Comparison of ENCODE assay signal across 9 mouse cellular contexts in genomic region chr2:156305818-156306217, GRCm38 (mm10). TPM values are rescaled to one million over a fixed set of nuclear protein-coding genes. Genes with fewer than 3 reads are reported as not detected.
DNase-seq lines count a peak whose midpoint lies in the region; ATAC-seq and TF ChIP-seq lines count a peak whose summit lies in the region.
"Had no signal": no experiment of that assay in that cellular context is flagged by ENCODE, and none has a peak within 500 bp of the region (broad histone marks: within the 10 kb centered on the region; RNA-seq: fewer than 3 reads in every experiment).

No protein-coding gene starts in this region.

- H3K4me2 ChIP-seq in lung, embryonic 14.5 days = no peak overlapping the region
- H3K4me2 ChIP-seq: heart, embryonic 13.5 days; neural tube, embryonic 13.5 days had no signal

- H3K27me3 ChIP-seq in lung, embryonic 14.5 days (ENCODE audit: insufficient read depth, low read length) = no peaks in the 10 kb centered on the region
- H3K27me3 ChIP-seq: heart, embryonic 13.5 days; neural tube, embryonic 13.5 days had no signal

- H3K36me3 ChIP-seq in lung, embryonic 14.5 days (ENCODE audit: insufficient read depth) = peaks cover 70% of the 10 kb centered on the region

- no peak overlapping the region for H3K4me3 ChIP-seq in lung, embryonic 14.5 days (ENCODE audit: low read depth, low read length)
- H3K4me3 ChIP-seq: heart, embryonic 13.5 days; neural tube, embryonic 13.5 days had no signal

- H3K4me1 ChIP-seq in lung, embryonic 14.5 days (ENCODE audit: insufficient read depth) = no peaks in the 10 kb centered on the region
- H3K4me1 ChIP-seq: heart, embryonic 13.5 days had no signal

- H3K9ac ChIP-seq in lung, embryonic 14.5 days = no peak overlapping the region
- H3K9ac ChIP-seq: heart, embryonic 13.5 days; neural tube, embryonic 13.5 days had no signal

- no peaks in the 10 kb centered on the region for H3K9me3 ChIP-seq in lung, embryonic 14.5 days (ENCODE audit: low read depth, low read length)
- H3K9me3 ChIP-seq: heart, embryonic 13.5 days; neural tube, embryonic 13.5 days had no signal

- DNase-seq in lung, embryonic 14.5 days = peak; percentile 72
- no peak for DNase-seq in lung, postnatal 25 days (ENCODE audit: low spot score)
- DNase-seq in Muller cell, postnatal 12 days (ENCODE audit: inconsistent ontology term) = peak; percentile 15
- DNase-seq in embryo, embryonic 10.5 days (ENCODE audit: low spot score) = peak; percentile 72
- peak; percentile 54 for DNase-seq in mesoderm, embryonic 11.5 days (ENCODE audit: low read depth, low spot score)
- no peak for DNase-seq in urinary bladder, adult 2 months (ENCODE audit: low spot score)
- DNase-seq in layer of hippocampus, adult 9-11 months = no peak

- no peak overlapping the region for H3K27ac ChIP-seq in lung, embryonic 14.5 days (ENCODE audit: low read depth)
- H3K27ac ChIP-seq: heart, embryonic 13.5 days; neural tube, embryonic 13.5 days had no signal

- TF ChIP-seq CTCF in lung, embryonic 14.5 days (IDR thresholded peaks at IDR 0.05; ENCODE audit: low read depth) = peak; percentile 66

- 81% methylated on average over 2 of the region's 2 CpGs for WGBS in lung, embryonic 14.5 days

- peak; percentile 41; the same call in 1 of the 2 replicates for ATAC-seq in lung, embryonic 14.5 days (ENCODE audit: insufficient read depth)

RNA-seq across cellular contexts. Expression of gene Cnbd2, which starts 6.3 kb away (rescaled TPM):
- 3.5 and 3.9 TPM in 2 replicates for polyA plus RNA-seq in lung, embryonic 14.5 days (2014; fragmentation: Nextera tagmentation; extraction: Ambion mirVana)
- 3.4 and 4.5 TPM in 2 replicates for polyA plus RNA-seq in urinary bladder, adult 2 months (2012; rRNA removed)

RNA-seq across cellular contexts. Expression of gene Scand1, which starts 6.7 kb away (rescaled TPM):
- 61.0 and 66.3 TPM in 2 replicates for polyA plus RNA-seq in lung, embryonic 14.5 days (2014; fragmentation: Nextera tagmentation; extraction: Ambion mirVana)
- polyA plus RNA-seq in urinary bladder, adult 2 months (2012; rRNA removed) = 71.0 and 72.5 TPM in 2 replicates

Comparison
In these comparisons a context has a peak if more than half of its experiments do, and no peak if none do; other contexts are left out.
1. DNase-seq: peak in lung, embryonic 14.5 days (single experiment), Muller cell, postnatal 12 days (single experiment), embryo, embryonic 10.5 days (single experiment) and mesoderm, embryonic 11.5 days (single experiment); none in lung, postnatal 25 days (single experiment), urinary bladder, adult 2 months (single experiment) and layer of hippocampus, adult 9-11 months (single experiment).